8 mouse cellular contexts compared by ENCODE assay signal in the genomic region with DNA sequence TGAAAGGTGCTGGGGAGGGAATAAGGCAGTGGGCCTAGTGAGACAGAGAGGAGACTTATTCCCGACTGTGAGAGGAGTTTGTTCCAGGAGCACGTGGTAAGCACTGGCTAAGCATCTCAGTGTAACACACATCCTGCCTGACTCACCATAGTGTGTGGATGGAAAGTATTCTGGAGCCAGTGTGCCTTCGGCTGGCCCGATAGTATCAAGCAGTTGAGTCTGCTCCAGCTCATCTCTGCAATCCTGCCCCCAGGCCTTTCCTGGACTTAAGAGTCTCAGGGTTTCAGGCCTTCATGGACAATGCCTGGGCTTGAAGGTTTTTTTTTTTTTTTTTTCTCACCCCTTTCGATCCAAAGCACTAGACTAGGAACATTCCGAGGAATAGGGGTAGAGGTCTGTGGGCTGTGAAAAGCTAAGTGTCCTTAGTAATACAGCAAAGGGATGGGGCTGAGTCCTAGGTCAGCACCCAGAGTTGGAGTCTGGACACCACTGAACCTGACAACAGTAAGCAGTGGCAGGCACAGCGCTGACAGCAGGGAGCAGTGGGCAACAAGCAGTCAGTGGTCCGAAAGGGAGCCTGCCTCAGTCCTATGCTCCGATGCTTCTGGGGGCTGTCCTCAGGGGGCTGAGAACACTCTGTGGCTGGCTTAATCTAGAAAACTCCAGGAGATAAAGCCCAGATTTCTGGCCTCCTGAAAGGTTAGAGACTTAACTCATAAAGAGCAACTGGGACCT. TPM values are rescaled to one million over a fixed set of nuclear protein-coding genes. Genes with fewer than 3 reads are reported as not detected.
DNase-seq lines count a peak whose midpoint lies in the region; ATAC-seq lines count a peak whose summit lies in the region.

No protein-coding gene starts in this region.

- peak overlapping the region; percentile 97 for H3K27ac ChIP-seq in embryonic facial prominence, embryonic 14.5 days (replicated peaks; ENCODE audit: low read depth, low read length)
- peak overlapping the region; percentile 94 for H3K27ac ChIP-seq in heart, embryonic 12.5 days (ENCODE audit: poor library complexity, severe bottlenecking)
- peak overlapping the region; percentile 51 for H3K27ac ChIP-seq in macrophage

- no peaks in the 10 kb centered on the region for H3K27me3 ChIP-seq in embryonic facial prominence, embryonic 14.5 days (replicated peaks; ENCODE audit: control insufficient read depth, insufficient read depth, low read length)
- no peaks in the 10 kb centered on the region for H3K27me3 ChIP-seq in heart, embryonic 12.5 days (replicated peaks)

- no peaks in the 10 kb centered on the region for H3K36me3 ChIP-seq in embryonic facial prominence, embryonic 14.5 days (ENCODE audit: control insufficient read depth, insufficient read depth, low read length)
- no peaks in the 10 kb centered on the region for H3K36me3 ChIP-seq in heart, embryonic 12.5 days
- H3K36me3 ChIP-seq in macrophage (ENCODE audit: inconsistent target), result no peaks in the 10 kb centered on the region

- peaks cover 30% of the 10 kb centered on the region for H3K79me2 ChIP-seq in macrophage (ENCODE audit: inconsistent target)

- no peaks in the 10 kb centered on the region for H3K9me3 ChIP-seq in embryonic facial prominence, embryonic 14.5 days (ENCODE audit: control insufficient read depth, low read length)
- H3K9me3 ChIP-seq in heart, embryonic 12.5 days (replicated peaks), result no peaks in the 10 kb centered on the region

- peak; percentile 24 for DNase-seq in CD4-positive, CD25-positive, alpha-beta regulatory T cell, adult 2 months (ENCODE audit: low read depth, low spot score)
- peak; percentile 89 for DNase-seq in NIH3T3 (ENCODE audit: low read depth)
- DNase-seq in embryonic facial prominence, embryonic 14.5 days (ENCODE audit: low spot score), result peak; percentile 67
- DNase-seq in layer of hippocampus, adult 9-11 months, result peak; percentile 40
- peak; percentile 19 to 63 for DNase-seq in spleen, postnatal 4 days (ENCODE audit: low spot score in 2 of 2)

- ATAC-seq in CD4-positive, CD25-positive, alpha-beta regulatory T cell, adult 4 months, result no peak
- ATAC-seq in embryonic facial prominence, embryonic 14.5 days (ENCODE audit: low read depth), result peak; percentile 19
- peak; percentile 21; the same call in 1 of the 2 replicates for ATAC-seq in heart, embryonic 12.5 days (ENCODE audit: insufficient number of reproducible peaks, low FRiP score)

- peak overlapping the region; percentile 87 for H3K4me2 ChIP-seq in embryonic facial prominence, embryonic 14.5 days (ENCODE audit: low read depth, low read length)
- peak overlapping the region; percentile 88 for H3K4me2 ChIP-seq in heart, embryonic 12.5 days

- peaks cover 18% of the 10 kb centered on the region; the same call in 1 of the 2 replicates for H3K4me1 ChIP-seq in embryonic facial prominence, embryonic 14.5 days (ENCODE audit: control insufficient read depth, insufficient read depth, low read length)
- H3K4me1 ChIP-seq in heart, embryonic 12.5 days (replicated peaks), result peaks cover 28% of the 10 kb centered on the region

- H3K9ac ChIP-seq in embryonic facial prominence, embryonic 14.5 days (ENCODE audit: low read depth, low read length), result peak overlapping the region; percentile 99
- peak overlapping the region; percentile 96 for H3K9ac ChIP-seq in heart, embryonic 12.5 days

- peak overlapping the region; percentile 100 for H3K4me3 ChIP-seq in embryonic facial prominence, embryonic 14.5 days (ENCODE audit: low read depth, low read length)
- peak overlapping the region; percentile 90 for H3K4me3 ChIP-seq in heart, embryonic 12.5 days
- H3K4me3 ChIP-seq in macrophage (ENCODE audit: inconsistent target), result peak overlapping the region; percentile 40

- WGBS in embryonic facial prominence, embryonic 14.5 days, result 4% methylated on average over 9 of the region's 9 CpGs
- 18% methylated on average over 9 of the region's 9 CpGs for WGBS in heart, embryonic 12.5 days
- WGBS in macrophage (ENCODE audit: missing documents), result 18% methylated on average over 9 of the region's 9 CpGs

RNA-seq across cellular contexts. Expression of a gene that starts 1.2 kb away (rescaled TPM):
- polyA plus RNA-seq in CD4-positive, CD25-positive, alpha-beta regulatory T cell, adult 4 months (2017; shearing (Covaris generic)), result 10 to 100 TPM; 12.0 to 13.0 TPM
- 40.4 and 45.7 TPM in 2 replicates for polyA plus RNA-seq in embryonic facial prominence, embryonic 14.5 days (2014; fragmentation: Nextera tagmentation; extraction: Ambion mirVana)
- 43.7 and 50.9 TPM in 2 replicates for polyA plus RNA-seq in heart, embryonic 12.5 days (2016; fragmentation: Nextera tagmentation; extraction: Ambion mirVana)
- 100 to 1,000 TPM in 14 of 26 experiments, 10 to 100 TPM in 12; 23.4 to 196 (median 106) TPM for total RNA-seq in macrophage (2018; cell fraction: chromatin; rRNA removed)
- 10 to 100 TPM; 13.8 to 29.0 (median 20.4) TPM for total RNA-seq in macrophage (2018; cell fraction: cytosol; rRNA removed)
- total RNA-seq in macrophage (2018; cell fraction: nucleus; rRNA removed), result 100 to 1,000 TPM in 4 of 26 experiments, 10 to 100 TPM in 22; 20.0 to 263 (median 70.2) TPM
- polyA plus RNA-seq in macrophage (2018), result 12.0 to 50.3 TPM (median 18.1 TPM) in 3 replicates

RNA-seq across cellular contexts. Expression of a gene that starts 36.7 kb away (rescaled TPM):
- 10 to 100 TPM; 15.9 to 17.5 TPM for polyA plus RNA-seq in CD4-positive, CD25-positive, alpha-beta regulatory T cell, adult 4 months (2017; shearing (Covaris generic))
- polyA plus RNA-seq in embryonic facial prominence, embryonic 14.5 days (2014; fragmentation: Nextera tagmentation; extraction: Ambion mirVana), result 39.3 and 39.5 TPM in 2 replicates
- 51.7 and 53.1 TPM in 2 replicates for polyA plus RNA-seq in heart, embryonic 12.5 days (2016; fragmentation: Nextera tagmentation; extraction: Ambion mirVana)
- total RNA-seq in macrophage (2018; cell fraction: chromatin; rRNA removed), result 10 to 100 TPM; 12.1 to 78.8 (median 48.9) TPM
- total RNA-seq in macrophage (2018; cell fraction: cytosol; rRNA removed), result 10 to 100 TPM; 16.9 to 31.6 (median 25.3) TPM
- total RNA-seq in macrophage (2018; cell fraction: nucleus; rRNA removed), result 10 to 100 TPM; 10.3 to 53.6 (median 30.1) TPM
- polyA plus RNA-seq in macrophage (2018), result 18.0 to 31.8 TPM (median 23.1 TPM) in 3 replicates

Comparison
In these comparisons a context has a peak if more than half of its experiments do, and no peak if none do; other contexts are left out.
1. DNase-seq: peak in every context shown above with its lines; median percentile 89 in NIH3T3; 67 in embryonic facial prominence, embryonic 14.5 days; 41 in spleen, postnatal 4 days; 40 in layer of hippocampus, adult 9-11 months; 24 in CD4-positive, CD25-positive, alpha-beta regulatory T cell, adult 2 months.
2. H3K4me3 ChIP-seq: peak in every context shown above with its lines; median percentile 100 in embryonic facial prominence, embryonic 14.5 days; 90 in heart, embryonic 12.5 days; 40 in macrophage.